Mouse (Mus musculus) left cerebral cortex, postnatal 14 days (tissue): ENCODE measurements at regions not wholly inside any gene's neighbourhood (a gene's known extent, or its start where the extent isn't known, plus 50 kb on each side); places are given as distances from the start of the nearest gene placed in this dataset.
"Not testable (repeated sequence)": the region's sequence is repeated elsewhere in the genome, so short reads cannot be mapped to it uniquely, and the experiment has no call there.

Experiments
- DNase-seq, 2 experiments: peaks; one replicate each; pipeline ENCODE4 v3.0.0; 2021 to 2022; ENCODE audit warnings: low spot score in 2 of 2, mixed read lengths in 1 of 2
- intact Hi-C: fragments of 180-260 bp; cut with DNase I; formaldehyde crosslinking; loops from one replicate; pipeline ENCODE4 v1.15.1; 2025

- no peak for DNase-seq
- intact Hi-C loops, result no loop called here
Measured at GRCm38 (mm10) chr3:46771805-46772204, 323.8 kb upstream of the Pabpc4l start.

- intact Hi-C loops, result no loop called here
- DNase-seq, result no peak
Measured at GRCm38 (mm10) chr3:46764939-46765338, 316.9 kb upstream of the Pabpc4l start.

GRCm38 (mm10) chr3:46758500-46758899 is 310.5 kb upstream of the Pabpc4l start:
- intact Hi-C loops, result no loop called here
- peak in 1 of 2 experiments; percentile 5 for DNase-seq

- DNase-seq, result no peak
- intact Hi-C loops, result no loop called here
Measured at GRCm38 (mm10) chr3:46727679-46728078, 279.7 kb upstream of the Pabpc4l start.

- intact Hi-C loops, result no loop called here
Measured at GRCm38 (mm10) chr3:46701649-46702048, 253.6 kb upstream of the Pabpc4l start.

GRCm38 (mm10) chr3:46687680-46688420 is 239.8 kb upstream of the Pabpc4l start:
- DNase-seq, intact Hi-C loops: not testable (repeated sequence)

More at GRCm38 (mm10) chr3:46701649-46702048, 253.6 kb upstream of the Pabpc4l start:
- no peak for DNase-seq
